Mouse (Mus musculus): ENCODE measurements around the gene Tmed9.
"Not testable (repeated sequence)": the region's sequence is repeated elsewhere in the genome, so short reads cannot be mapped to it uniquely, and the experiment has no call there.

Gene Tmed9

GRCm38 (mm10) chr13:55567001-55567400, 6.5 kb upstream of the Tmed9 start:
- in situ Hi-C loops (cut with MboI, MseI): no loop called here

- in situ Hi-C loops (cut with MboI, MseI): no loop called here
Observed at GRCm38 (mm10) chr13:55567949-55568348, 5.6 kb upstream of the Tmed9 start.

GRCm38 (mm10) chr13:55568524-55568923, 5.0 kb upstream of the Tmed9 start:
- in situ Hi-C loops (cut with MboI, MseI): not testable (repeated sequence)

GRCm38 (mm10) chr13:55569726-55570285, 3.7 kb upstream of the Tmed9 start:
- in situ Hi-C loops (cut with MboI, MseI): no loop called here

GRCm38 (mm10) chr13:55570286-55570973, 3.1 kb upstream of the Tmed9 start:
- in situ Hi-C loops (cut with MboI, MseI): no loop called here

GRCm38 (mm10) chr13:55571027-55571751, 2.3 kb upstream of the Tmed9 start, which contains the start of gene Fam193b:
TSS of gene Fam193b (minus strand) at chr13:55571120.
- in situ Hi-C loops (cut with MboI, MseI): no loop called here

- in situ Hi-C loops (cut with MboI, MseI): no loop called here
Observed at GRCm38 (mm10) chr13:55571977-55572376, 1.6 kb upstream of the Tmed9 start.

- in situ Hi-C loops (cut with MboI, MseI): no loop called here
Observed at GRCm38 (mm10) chr13:55574321-55574720, 789 bp downstream of the Tmed9 start.

GRCm38 (mm10) chr13:55575932-55576331, 2.4 kb downstream of the Tmed9 start:
- in situ Hi-C loops (cut with MboI, MseI): no loop called here

- in situ Hi-C loops (cut with MboI, MseI): not testable (repeated sequence)
Observed at GRCm38 (mm10) chr13:55576872-55577271, 3.3 kb downstream of the Tmed9 start.

GRCm38 (mm10) chr13:55578086-55578485, 4.6 kb downstream of the Tmed9 start:
- in situ Hi-C loops (cut with MboI, MseI): no loop called here

GRCm38 (mm10) chr13:55591961-55592490, 18.5 kb downstream of the Tmed9 start:
- in situ Hi-C loops (cut with MboI, MseI): no loop called here

- in situ Hi-C loops (cut with MboI, MseI): no loop called here
Observed at GRCm38 (mm10) chr13:55592512-55593253, 19.2 kb downstream of the Tmed9 start.

GRCm38 (mm10) chr13:55593254-55593747, 19.8 kb downstream of the Tmed9 start:
- in situ Hi-C loops (cut with MboI, MseI): no loop called here

- in situ Hi-C loops (cut with MboI, MseI): loop anchor here (5.0 kb wide), 1 partner anchor 488 kb away; the partner anchor contains the start of gene Zfp346
Observed at GRCm38 (mm10) chr13:55595375-55595774, 21.8 kb downstream of the Tmed9 start.

- in situ Hi-C loops (cut with MboI, MseI): loop anchor here (5.0 kb wide), 1 partner anchor 490 kb away; the partner anchor contains the start of gene Zfp346
Observed at GRCm38 (mm10) chr13:55596802-55597201, 23.3 kb downstream of the Tmed9 start.

- in situ Hi-C loops (cut with MboI, MseI): loop anchor here (5.0 kb wide), 2 partner anchors 37 to 493 kb away; partner anchors contain the start of genes Ddx46 and Zfp346
Observed at GRCm38 (mm10) chr13:55599566-55600540, 26.3 kb downstream of the Tmed9 start, which contains the start of gene B4galt7. TSS of gene B4galt7 (plus strand) at chr13:55599896.

- in situ Hi-C loops (cut with MboI, MseI): loop anchor here (5.0 kb wide), 1 partner anchor 37 kb away; the partner anchor contains the start of gene Ddx46
Observed at GRCm38 (mm10) chr13:55600657-55601056, 27.1 kb downstream of the Tmed9 start.

- in situ Hi-C loops (cut with MboI, MseI): loop anchor here (5.0 kb wide), 1 partner anchor 36 kb away; the partner anchor contains the start of gene Ddx46
Observed at GRCm38 (mm10) chr13:55601611-55602010, 28.1 kb downstream of the Tmed9 start.

GRCm38 (mm10) chr13:55604606-55605005, 31.1 kb downstream of the Tmed9 start:
- in situ Hi-C loops (cut with MboI, MseI): loop anchor here (5.0 kb wide), 1 partner anchor 33 kb away; the partner anchor contains the start of gene Ddx46
